Mouse (Mus musculus) brain, embryonic 14.5 days (tissue): ENCODE results near the gene Serinc5. TPM values are rescaled to one million over a fixed set of nuclear protein-coding genes. Genes with fewer than 3 reads are reported as not detected.
"Not testable (repeated sequence)": the region's sequence is repeated elsewhere in the genome, so short reads cannot be mapped to it uniquely, and the experiment has no call there.

ENCODE experiments used
- DNase-seq: peaks from one replicate; pipeline ENCODE4 v3.0.0-alpha.2; 2011; ENCODE audit warnings: low read depth
- CTCF ChIP-seq: fragments of 200-500 bp; IDR thresholded peaks from 2 replicates; pipeline ENCODE4 v1.5.1; 2012; ENCODE audit warnings: inconsistent platforms, mild to moderate bottlenecking, moderate library complexity, borderline replicate concordance; ENCODE audit not compliant: insufficient read depth, insufficient read length; ENCODE audit errors: extremely low read depth
- POLR2A ChIP-seq: fragments of 200-500 bp; IDR thresholded peaks from 2 replicates; pipeline ENCODE4 v1.6.1; 2012; ENCODE audit warnings: mild to moderate bottlenecking, inconsistent platforms, borderline replicate concordance; ENCODE audit not compliant: poor library complexity, insufficient read depth, insufficient read length, severe bottlenecking; ENCODE audit errors: extremely low read depth
- polyA plus RNA-seq: library from polyadenylated mRNA; depleted of rRNA; stranded (reverse); fragments of >200 nt; gene quantifications from 2 replicates; pipeline ENCODE4 v1.2.3, GENCODE M21; 2012

Gene Serinc5
- polyA plus RNA-seq, 1 experiment: 31.7 TPM

GRCm38 (mm10) chr13:92592786-92593635 is 17.9 kb upstream of the Serinc5 start:
- DNase-seq: peak; percentile 51
- TF ChIP-seq POLR2A (no peak), CTCF (no peak)

GRCm38 (mm10) chr13:92593731-92594396 is 17.0 kb upstream of the Serinc5 start:
- TF ChIP-seq CTCF (no peak), POLR2A (no peak)
- DNase-seq: peak; percentile 64

- DNase-seq: peak; percentile 85
- TF ChIP-seq POLR2A (no peak), CTCF (no peak)
These were observed 16.4 kb upstream of the Serinc5 start for GRCm38 (mm10) chr13:92594481-92594880.

- DNase-seq: no peak
- TF ChIP-seq CTCF: no peak
- no peak for TF ChIP-seq POLR2A
These were observed 16.0 kb upstream of the Serinc5 start for GRCm38 (mm10) chr13:92594907-92595306.

GRCm38 (mm10) chr13:92595424-92595823 is 15.5 kb upstream of the Serinc5 start:
- DNase-seq: no peak
- TF ChIP-seq CTCF (no peak), POLR2A (no peak)

GRCm38 (mm10) chr13:92605306-92605705 is 5.6 kb upstream of the Serinc5 start:
- not testable (repeated sequence) for DNase-seq

GRCm38 (mm10) chr13:92609486-92610310 is 1.2 kb upstream of the Serinc5 start:
- TF ChIP-seq CTCF: no peak
- DNase-seq: no peak

- DNase-seq: peak; percentile 53
- TF ChIP-seq CTCF (no peak), POLR2A (no peak)
These were observed 428 bp downstream of the Serinc5 start for GRCm38 (mm10) chr13:92611254-92611784.

- TF ChIP-seq CTCF (no peak), POLR2A (no peak)
- peak; percentile 50 for DNase-seq
These were observed 1.0 kb downstream of the Serinc5 start for GRCm38 (mm10) chr13:92611917-92612316.

GRCm38 (mm10) chr13:92613094-92613493 is 2.2 kb downstream of the Serinc5 start:
- TF ChIP-seq CTCF (no peak), POLR2A (no peak)
- DNase-seq: no peak

GRCm38 (mm10) chr13:92615201-92615600 is 4.3 kb downstream of the Serinc5 start:
- no peak for TF ChIP-seq CTCF
- TF ChIP-seq POLR2A: no peak
- no peak for DNase-seq
